Mouse (Mus musculus) MEL (cell line): ENCODE results near the gene Farp1. TPM values are rescaled to one million over a fixed set of nuclear protein-coding genes. Genes with fewer than 3 reads are reported as not detected.

ENCODE experiments used
- DNase-seq: peaks from one replicate; pipeline ENCODE4 v3.0.0; 2011; ENCODE audit warnings: low read depth, low spot score
- H3K27ac ChIP-seq: 2 replicates; pipeline ENCODE4 v1.5.1; 2012; ENCODE audit warnings: low read depth, mild to moderate bottlenecking, control low read depth, low read length, moderate library complexity; ENCODE audit not compliant: control insufficient read depth
- H3K27me3 ChIP-seq, 2 experiments: fragments of 150-350 bp in 1 of 2; sonication (generic) in 1 of 2; 2 replicates each; pipeline ENCODE4 v1.6.1; 2012; ENCODE audit warnings: low read length in 2 of 2, mild to moderate bottlenecking in 2 of 2, improper control_type of control experiment in 1 of 2, moderate library complexity in 1 of 2; ENCODE audit not compliant: insufficient read depth in 2 of 2, control insufficient read depth in 1 of 2
- H3K36me3 ChIP-seq, 2 experiments: 2 replicates each; pipeline ENCODE4 v1.6.1; 2012 to 2014; ENCODE audit warnings: low read length in 2 of 2, improper control_type of control experiment in 1 of 2, inconsistent platforms in 1 of 2, mild to moderate bottlenecking in 1 of 2; ENCODE audit not compliant: insufficient read depth in 2 of 2, control insufficient read depth in 1 of 2
- H3K4me1 ChIP-seq, 2 experiments: fragments of 150-350 bp in 1 of 2; sonication (generic) in 1 of 2; 2 replicates each; pipeline ENCODE4 v1.6.1; 2012; ENCODE audit warnings: low read length in 2 of 2, improper control_type of control experiment in 1 of 2, mild to moderate bottlenecking in 1 of 2; ENCODE audit not compliant: insufficient read depth in 2 of 2, control insufficient read depth in 1 of 2
- H3K4me3 ChIP-seq, 2 experiments: fragments of 150-350 bp in 1 of 2; sonication (generic) in 1 of 2; 2 replicates each; pipeline ENCODE4 v1.5.1; 2012; ENCODE audit warnings: low read depth in 2 of 2, low read length in 2 of 2, mild to moderate bottlenecking in 2 of 2, moderate library complexity in 2 of 2, control low read depth in 1 of 2, improper control_type of control experiment in 1 of 2; ENCODE audit not compliant: control insufficient read depth in 1 of 2, insufficient read depth in 1 of 2
- H3K79me2 ChIP-seq: 2 replicates; pipeline ENCODE4 v1.6.1; 2012; ENCODE audit warnings: mild to moderate bottlenecking, low read length, moderate library complexity; ENCODE audit not compliant: control insufficient read depth, poor library complexity, insufficient read depth
- H3K9ac ChIP-seq: 2 replicates; pipeline ENCODE4 v1.6.1; 2012; ENCODE audit warnings: low read depth, mild to moderate bottlenecking, control low read depth, low read length, moderate library complexity; ENCODE audit not compliant: control insufficient read depth, poor library complexity, severe bottlenecking
- H3K9me3 ChIP-seq: fragments of 150-350 bp; sonication (generic); replicated peaks from 2 replicates; pipeline ENCODE4 v1.6.1; 2012; ENCODE audit warnings: mild to moderate bottlenecking, low read length, improper control_type of control experiment, moderate library complexity; ENCODE audit not compliant: insufficient read depth
- BHLHE40 ChIP-seq: IDR thresholded peaks from 2 replicates; pipeline ENCODE4 v1.6.1; 2012; ENCODE audit warnings: low read depth, mild to moderate bottlenecking, inconsistent platforms, low read length, improper control_type of control experiment, borderline replicate concordance
- CHD1 ChIP-seq: IDR thresholded peaks from 2 replicates; pipeline ENCODE4 v1.6.1; 2012; ENCODE audit warnings: low read depth, mild to moderate bottlenecking, inconsistent platforms, low read length, improper control_type of control experiment
- CHD2 ChIP-seq: IDR thresholded peaks from 2 replicates; pipeline ENCODE4 v1.6.1; 2011; ENCODE audit warnings: low read length, improper control_type of control experiment
- CTCF ChIP-seq, 3 experiments: IDR thresholded peaks in 2 of 3; conservative IDR thresholded peaks in 1 of 3; 2 replicates each; pipeline ENCODE4 v1.5.1; 2011 to 2012; ENCODE audit warnings: low read length in 3 of 3, low read depth in 2 of 3, mild to moderate bottlenecking in 2 of 3, improper control_type of control experiment in 1 of 3, inconsistent platforms in 1 of 3, mixed read lengths in 1 of 3, moderate library complexity in 1 of 3; ENCODE audit not compliant: control insufficient read depth in 1 of 3, insufficient read depth in 1 of 3, poor library complexity in 1 of 3, severe bottlenecking in 1 of 3
- ELF1 ChIP-seq: IDR thresholded peaks from 2 replicates; pipeline ENCODE4 v1.6.1; 2014; ENCODE audit warnings: low read depth, mild to moderate bottlenecking, inconsistent platforms, low read length, improper control_type of control experiment, moderate library complexity
- ETS1 ChIP-seq: IDR thresholded peaks from 2 replicates; pipeline ENCODE4 v1.6.1; 2012; ENCODE audit warnings: low read depth, mild to moderate bottlenecking, inconsistent platforms, low read length, improper control_type of control experiment, moderate library complexity
- GATA1 ChIP-seq: IDR thresholded peaks from 2 replicates; pipeline ENCODE4 v1.6.1; 2011; ENCODE audit warnings: low read depth, low read length, improper control_type of control experiment
- HCFC1 ChIP-seq: IDR thresholded peaks from 2 replicates; pipeline ENCODE4 v1.6.1; 2012; ENCODE audit warnings: low read depth, mild to moderate bottlenecking, inconsistent platforms, low read length, improper control_type of control experiment, moderate library complexity
- JUND ChIP-seq: IDR thresholded peaks from 2 replicates; pipeline ENCODE4 v1.6.1; 2011; ENCODE audit warnings: low read depth, mild to moderate bottlenecking, improper control_type of control experiment, low read length
- KAT2A ChIP-seq: conservative IDR thresholded peaks from 2 replicates; pipeline ENCODE4 v1.6.1; 2012; ENCODE audit warnings: low read depth, low read length, improper control_type of control experiment, inconsistent platforms
- MAX ChIP-seq: IDR thresholded peaks from 2 replicates; pipeline ENCODE4 v1.6.1; 2011; ENCODE audit warnings: low read length, improper control_type of control experiment
- MAZ ChIP-seq: IDR thresholded peaks from 2 replicates; pipeline ENCODE4 v1.6.1; 2012; ENCODE audit warnings: low read depth, mild to moderate bottlenecking, inconsistent platforms, low read length, improper control_type of control experiment
- NELFE ChIP-seq: IDR thresholded peaks from 2 replicates; pipeline ENCODE4 v1.6.1; 2011; ENCODE audit warnings: low read depth, low read length, improper control_type of control experiment
- NRF1 ChIP-seq: IDR thresholded peaks from 2 replicates; pipeline ENCODE4 v1.6.1; 2014; ENCODE audit warnings: low read depth, mild to moderate bottlenecking, inconsistent platforms, low read length, improper control_type of control experiment, moderate library complexity; ENCODE audit not compliant: poor library complexity, insufficient read depth, severe bottlenecking
- POLR2AphosphoS5 ChIP-seq: IDR thresholded peaks from 2 replicates; pipeline ENCODE4 v1.6.1; 2012; ENCODE audit warnings: low read depth, borderline replicate concordance, mild to moderate bottlenecking, inconsistent platforms, low read length, moderate library complexity, mixed read lengths
- SIN3A ChIP-seq: IDR thresholded peaks from 2 replicates; pipeline ENCODE4 v1.6.1; 2012; ENCODE audit warnings: low read length, improper control_type of control experiment, inconsistent platforms
- SMC3 ChIP-seq: IDR thresholded peaks from 2 replicates; pipeline ENCODE4 v1.6.1; 2011; ENCODE audit warnings: low read depth, low read length, improper control_type of control experiment
- TAL1 ChIP-seq: IDR thresholded peaks from 2 replicates; pipeline ENCODE4 v1.6.1; 2012; ENCODE audit warnings: mild to moderate bottlenecking, inconsistent platforms, low read length, moderate library complexity, mixed read lengths
- TBP ChIP-seq: IDR thresholded peaks from 2 replicates; pipeline ENCODE4 v1.8.0; 2011; ENCODE audit warnings: low read depth, low read length, improper control_type of control experiment
- USF1 ChIP-seq: IDR thresholded peaks from 2 replicates; pipeline ENCODE4 v1.6.1; 2014; ENCODE audit warnings: low read depth, mild to moderate bottlenecking, inconsistent platforms, low read length, improper control_type of control experiment, moderate library complexity
- polyA plus RNA-seq, 2 experiments: library from polyadenylated mRNA; stranded (reverse) in 1 of 2; unstranded in 1 of 2; fragments of >175 nt in 1 of 2; fragments of >200 nt in 1 of 2; gene quantifications; 2 replicates each; pipeline versions ENCODE4 v1.2.1 to v1.2.4; 2012; ENCODE audit warnings: low replicate concordance in 2 of 2, low read depth in 1 of 2; ENCODE audit not compliant: insufficient read length in 2 of 2, insufficient read depth in 1 of 2, missing spikeins in 1 of 2
- total RNA-seq: library from RNA; depleted of rRNA; stranded (reverse); fragments of 300-350 nt; gene quantifications from 2 replicates; pipeline ENCODE4 v1.2.3, GENCODE M21; 2012

Gene Farp1
- total and polyA plus RNA-seq, 3 experiments: 0.62 to 1.1 TPM; not detected in 1

DNA sequence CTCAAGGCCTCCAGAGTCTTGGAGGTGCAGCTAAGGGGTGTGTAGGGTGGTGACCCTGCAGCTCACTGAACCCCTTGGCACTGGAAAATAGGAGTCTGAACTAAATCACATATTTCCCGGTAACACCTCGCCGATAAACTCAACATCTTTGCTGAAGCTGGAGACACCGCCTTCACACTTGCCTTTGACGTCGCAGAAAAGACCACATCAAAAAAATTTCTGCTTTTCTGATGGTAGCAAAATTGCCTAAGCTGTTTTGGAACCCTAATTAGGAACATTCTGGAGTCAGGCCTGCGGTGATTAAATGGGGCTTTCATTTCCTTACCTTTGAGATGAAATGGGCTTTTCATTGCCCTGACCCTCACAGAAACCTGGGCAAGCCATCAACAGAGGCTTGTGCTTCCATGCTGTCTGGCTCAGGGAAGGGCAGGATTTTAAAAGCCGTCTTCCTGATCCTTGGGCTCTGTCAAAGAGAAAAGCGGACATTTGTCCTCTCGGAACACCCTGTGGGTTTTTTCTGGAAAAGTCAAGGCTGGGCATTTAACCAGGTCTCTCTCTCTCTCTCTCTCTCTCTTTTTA, 72.8 kb downstream of the Farp1 start:
- no peaks in the 10 kb centered on the region for H3K4me1 ChIP-seq
- TF ChIP-seq SIN3A: no peak
- no peak for TF ChIP-seq ELF1
- TF ChIP-seq NRF1: no peak
- TF ChIP-seq MAZ: no peak
- H3K4me3 ChIP-seq: no peak overlapping the region
- no peaks in the 10 kb centered on the region for H3K27me3 ChIP-seq
- no peaks in the 10 kb centered on the region for H3K79me2 ChIP-seq
- H3K36me3 ChIP-seq: no peaks in the 10 kb centered on the region
- H3K27ac ChIP-seq: no peak overlapping the region
- H3K9me3 ChIP-seq: no peaks in the 10 kb centered on the region
- DNase-seq: no peak
- no peak overlapping the region for H3K9ac ChIP-seq

DNA sequence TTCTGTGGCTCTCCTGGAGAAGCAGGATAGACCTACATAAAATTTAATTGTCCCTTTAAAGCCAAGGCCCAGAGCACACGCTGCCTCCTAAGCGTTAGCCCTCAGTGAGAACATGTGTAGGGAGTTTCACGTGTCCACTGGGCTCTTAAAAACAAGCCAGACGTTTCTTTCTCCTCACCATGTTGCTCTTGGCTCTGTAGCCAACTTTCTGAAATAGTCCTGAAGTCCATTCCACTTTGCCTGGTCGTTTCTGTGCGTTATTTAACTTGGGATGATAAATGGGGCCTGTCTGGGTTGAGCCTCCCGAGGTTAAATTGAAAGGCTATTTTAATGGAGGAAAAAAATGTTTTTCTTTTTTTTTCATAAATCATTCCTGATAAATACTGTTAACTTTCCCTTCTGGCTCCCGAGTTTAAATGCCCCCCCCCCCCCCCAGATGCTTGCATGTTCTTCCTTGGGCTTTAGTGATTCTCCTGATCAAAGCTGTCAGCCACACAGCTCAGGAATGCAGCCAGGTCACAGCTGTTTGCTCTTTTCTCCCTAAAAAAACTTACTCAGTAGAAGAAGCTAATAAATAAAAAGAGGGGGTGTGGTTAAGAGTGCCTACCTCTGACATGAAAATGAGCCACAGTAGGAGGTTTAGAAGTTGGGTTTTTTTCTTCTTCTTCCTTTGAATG, 73.6 kb downstream of the Farp1 start:
- TF ChIP-seq ETS1 (no peak), CHD2 (no peak), HCFC1 (no peak), TAL1 (no peak), SMC3 (no peak), BHLHE40 (no peak), NELFE (no peak), CTCF (IDR thresholded peaks at IDR 0.05 in 2 of 3, conservative IDR thresholded peaks at IDR 0.05 in 1 of 3; ENCODE audit: control insufficient read depth in 1 of 3, insufficient read depth in 1 of 3, low read depth in 2 of 3, low read length in 3 of 3, poor library complexity in 1 of 3, severe bottlenecking in 1 of 3) (no peak), JUND (no peak), MAZ (no peak), POLR2AphosphoS5 (no peak), USF1 (no peak), TBP (no peak), MAX (no peak), SIN3A (no peak), GATA1 (no peak), NRF1 (no peak), CHD1 (no peak), KAT2A (no peak)
- no peak overlapping the region for H3K27ac ChIP-seq
- no peak for DNase-seq
- H3K27me3 ChIP-seq: no peaks in the 10 kb centered on the region
- no peak overlapping the region for H3K4me3 ChIP-seq
- H3K79me2 ChIP-seq: no peaks in the 10 kb centered on the region
- H3K9me3 ChIP-seq: no peaks in the 10 kb centered on the region
- H3K9ac ChIP-seq: no peak overlapping the region
- no peaks in the 10 kb centered on the region for H3K4me1 ChIP-seq
- H3K36me3 ChIP-seq: no peaks in the 10 kb centered on the region
